11 mouse cellular contexts compared by ENCODE assay signal in genomic region chr15:27702972-27703313, GRCm38 (mm10). TPM values are rescaled to one million over a fixed set of nuclear protein-coding genes. Genes with fewer than 3 reads are reported as not detected.
DNase-seq lines count a peak whose midpoint lies in the region; ATAC-seq and TF ChIP-seq lines count a peak whose summit lies in the region.
"Had no signal": no experiment of that assay in that cellular context is flagged by ENCODE, and none has a peak within 500 bp of the region (broad histone marks: within the 10 kb centered on the region; RNA-seq: fewer than 3 reads in every experiment).

No protein-coding gene starts in this region.

- H3K36me3 ChIP-seq in heart, embryonic 15.5 days: no peaks in the 10 kb centered on the region
- H3K36me3 ChIP-seq in hindbrain, postnatal 0 days (ENCODE audit: insufficient read depth, low read length): no peaks in the 10 kb centered on the region
- no peaks in the 10 kb centered on the region for H3K36me3 ChIP-seq in myocyte (ENCODE audit: control insufficient read depth, insufficient read depth)
- H3K36me3 ChIP-seq: midbrain, embryonic 15.5 days had no signal

- H3K9ac ChIP-seq in heart, embryonic 15.5 days: no peak overlapping the region
- H3K9ac ChIP-seq in hindbrain, postnatal 0 days (replicated peaks; ENCODE audit: low read length): 0 out of 2 replicates have a peak overlapping the region, but pooled peaks have one; percentile 13
- H3K9ac ChIP-seq: midbrain, embryonic 15.5 days had no signal

- TF ChIP-seq POLR2A in lung, adult 2 months (IDR thresholded peaks at IDR 0.05; ENCODE audit: borderline replicate concordance, extremely low read depth, low read depth, low read length): no peak
- TF ChIP-seq POLR2A in myocyte (IDR thresholded peaks at IDR 0.05; ENCODE audit: insufficient read length, low read depth): no peak

- intact Hi-C loops in heart, postnatal 14 days (cut with DNase I): no loop called here

- peak overlapping the region; percentile 6; the same call in 1 of the 2 replicates for H3K27ac ChIP-seq in heart, embryonic 15.5 days
- no peak overlapping the region for H3K27ac ChIP-seq in hindbrain, postnatal 0 days
- H3K27ac ChIP-seq: midbrain, embryonic 15.5 days had no signal

- WGBS in heart, embryonic 15.5 days: 15% methylated on average over 1 of the region's 1 CpGs
- 25% methylated on average over 1 of the region's 1 CpGs for WGBS in lung, adult 2 months
- 33% methylated on average over 1 of the region's 1 CpGs for WGBS in hindbrain, postnatal 0 days

- H3K79me2 ChIP-seq in myocyte (ENCODE audit: control insufficient read depth, insufficient read depth): no peaks in the 10 kb centered on the region

- no peak overlapping the region for H3ac ChIP-seq in myocyte (ENCODE audit: control insufficient read depth, insufficient read length)

- H3K27me3 ChIP-seq in heart, embryonic 15.5 days: no peaks in the 10 kb centered on the region
- no peaks in the 10 kb centered on the region for H3K27me3 ChIP-seq in hindbrain, postnatal 0 days (ENCODE audit: insufficient read depth, low read length)
- peaks cover 47% of the 10 kb centered on the region for H3K27me3 ChIP-seq in myocyte (ENCODE audit: control insufficient read depth, insufficient read depth, insufficient read length)
- H3K27me3 ChIP-seq: midbrain, embryonic 15.5 days had no signal

- no peak overlapping the region for H3K4me3 ChIP-seq in heart, embryonic 15.5 days
- H3K4me3 ChIP-seq in lung, adult 2 months (replicated peaks; ENCODE audit: extremely low read depth, low read depth, low read length): no peak overlapping the region
- no peak overlapping the region for H3K4me3 ChIP-seq in hindbrain, postnatal 0 days (ENCODE audit: low read length)
- no peak overlapping the region for H3K4me3 ChIP-seq in myocyte
- H3K4me3 ChIP-seq: midbrain, embryonic 15.5 days had no signal

- H3K4me2 ChIP-seq in heart, embryonic 15.5 days: no peak overlapping the region
- no peak overlapping the region for H3K4me2 ChIP-seq in hindbrain, postnatal 0 days (ENCODE audit: low read depth, low read length)
- H3K4me2 ChIP-seq in myocyte (ENCODE audit: low read depth): peak overlapping the region; percentile 36
- H3K4me2 ChIP-seq: midbrain, embryonic 15.5 days had no signal

- H3K4me1 ChIP-seq in heart, embryonic 15.5 days (replicated peaks): peaks cover 11% of the 10 kb centered on the region; the same call in 1 of the 2 replicates
- 0 out of 2 replicates have a peak, but pooled peaks cover 3% of the 10 kb centered on the region for H3K4me1 ChIP-seq in lung, adult 2 months (ENCODE audit: control insufficient read depth, insufficient read depth, low read length)
- H3K4me1 ChIP-seq in hindbrain, postnatal 0 days (ENCODE audit: insufficient read depth, low read length): no peaks in the 10 kb centered on the region; the same call in 1 of the 2 replicates

- H3K9me3 ChIP-seq in heart, embryonic 15.5 days (replicated peaks): no peaks in the 10 kb centered on the region
- H3K9me3 ChIP-seq in hindbrain, postnatal 0 days (ENCODE audit: low read length): no peaks in the 10 kb centered on the region
- H3K9me3 ChIP-seq: midbrain, embryonic 15.5 days had no signal

- no peak for DNase-seq in heart, postnatal 14 days
- DNase-seq in lung, postnatal 36 days: peak; percentile 35
- DNase-seq in lung, adult 2 months: no peak
- no peak for DNase-seq in hindbrain, postnatal 0 days (ENCODE audit: low spot score)
- DNase-seq in cerebellum, adult 8-10 months: no peak
- DNase-seq in adrenal gland, postnatal 25 days: no peak
- DNase-seq: cerebellum, adult 9-10 months had no signal

- ATAC-seq in heart, embryonic 15.5 days (replicated peaks; ENCODE audit: insufficient number of reproducible peaks, insufficient read depth, low FRiP score, low read depth): no peak
- no peak for ATAC-seq in hindbrain, postnatal 0 days
- ATAC-seq: forebrain, embryonic 14.5 days; midbrain, embryonic 15.5 days had no signal

- TF ChIP-seq CTCF in lung, adult 2 months (IDR thresholded peaks at IDR 0.05; ENCODE audit: insufficient read depth, low read length): no peak
- no peak for TF ChIP-seq CTCF in hindbrain, postnatal 0 days (IDR thresholded peaks at IDR 0.05; ENCODE audit: low read depth)

TF ChIP-seq in myocyte, 11 proteins besides CTCF, POLR2A, EP300 and RAD21:
- TF ChIP-seq CEBPB (IDR thresholded peaks at IDR 0.05; ENCODE audit: insufficient read depth, poor library complexity, severe bottlenecking) (no peak), POLR2AphosphoS2 (IDR thresholded peaks at IDR 0.05; ENCODE audit: insufficient read length, low read depth) (no peak), MYOD1 (IDR thresholded peaks at IDR 0.05; ENCODE audit: control insufficient read depth in 1 of 3, insufficient read length in 2 of 3, low read depth in 2 of 3) (no peak), MAX (IDR thresholded peaks at IDR 0.05; ENCODE audit: low read depth) (no peak), SRF (IDR thresholded peaks at IDR 0.05; ENCODE audit: control insufficient read depth, insufficient read length, low read depth) (no peak), MYOG (IDR thresholded peaks at IDR 0.05; ENCODE audit: control insufficient read depth in 1 of 3, insufficient read depth in 1 of 3, insufficient read length in 2 of 3, low read depth in 2 of 3) (no peak), TCF3 (IDR thresholded peaks at IDR 0.05; ENCODE audit: insufficient read length, low read depth) (no peak), TCF12 (IDR thresholded peaks at IDR 0.05; ENCODE audit: insufficient read depth, poor library complexity, severe bottlenecking) (no peak), E2F4 (IDR thresholded peaks at IDR 0.05; ENCODE audit: insufficient read depth) (no peak), USF1 (IDR thresholded peaks at IDR 0.05; ENCODE audit: low read depth) (no peak)

RNA-seq across cellular contexts. Expression of gene Otulinl, which starts 21.6 kb away (rescaled TPM):
- polyA plus RNA-seq in heart, embryonic 15.5 days (2015; fragmentation: Nextera tagmentation; extraction: Ambion mirVana): 5.3 and 10.1 TPM in 2 replicates
- total RNA-seq in heart, postnatal 14 days (2021): 1 to 10 TPM; 2.0 to 2.7 TPM
- 7.5 and 9.9 TPM in 2 replicates for polyA plus RNA-seq in lung, adult 2 months (2012; rRNA removed)
- 5.5 and 11.0 TPM in 2 replicates for total RNA-seq in hindbrain, postnatal 0 days (2014; rRNA removed)
- 13.1 and 18.4 TPM in 2 replicates for polyA plus RNA-seq in hindbrain, postnatal 0 days (2015; fragmentation: Nextera tagmentation; extraction: Ambion mirVana)
- polyA plus RNA-seq in myocyte (2012; fragmentation: generic; extraction: Trizol): 0.06 TPM
- 3.6 and 4.3 TPM in 2 replicates for total RNA-seq in adrenal gland, postnatal 25 days (2021)
